Mouse (Mus musculus): Measurements from ENCODE around the gene Pthlh. TPM values are rescaled to one million over a fixed set of nuclear protein-coding genes. Genes with fewer than 3 reads are reported as not detected.

Gene Pthlh
- polyA plus RNA-seq, 1 experiment from 2014 or later: 1.4 TPM

DNA sequence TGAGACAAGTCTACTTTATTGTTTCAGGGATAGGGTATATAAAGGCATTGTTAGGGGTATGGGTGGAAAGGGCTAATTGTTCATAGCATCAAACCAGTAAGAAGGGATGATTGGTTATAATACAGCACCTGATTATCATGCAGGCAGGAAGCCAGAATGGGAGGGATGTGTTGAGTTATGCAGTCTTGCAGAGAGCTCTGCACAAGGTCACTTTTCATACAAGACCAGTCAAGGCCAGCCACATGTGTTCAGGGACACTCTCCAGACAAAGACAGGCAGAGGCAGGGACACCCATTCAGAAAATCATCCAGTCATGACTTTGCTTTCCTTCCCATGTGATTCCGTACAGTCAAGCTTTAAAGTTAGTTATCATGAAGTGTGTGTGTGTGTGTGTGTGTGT lies 47.8 kb downstream of the Pthlh start:
- no peak overlapping the region for H3K27ac ChIP-seq
- WGBS: 95% methylated on average over 1 of the region's 1 CpGs
- TF ChIP-seq CTCF (IDR thresholded peaks at IDR 0.05; ENCODE audit: low read depth): no peak
- no peaks in the 10 kb centered on the region for H3K36me3 ChIP-seq (ENCODE audit: insufficient read depth, low read length)
- H3K4me2 ChIP-seq (ENCODE audit: low read length): no peak overlapping the region
- no peaks in the 10 kb centered on the region for H3K9me3 ChIP-seq (replicated peaks; ENCODE audit: low read length)
- no peak overlapping the region for H3K9ac ChIP-seq (ENCODE audit: low read depth, low read length)
- H3K27me3 ChIP-seq (ENCODE audit: insufficient read depth, low read length): no peaks in the 10 kb centered on the region
- H3K4me1 ChIP-seq (replicated peaks; ENCODE audit: insufficient read depth, low read length): no peaks in the 10 kb centered on the region
- DNase-seq (ENCODE audit: low spot score) (no peak), ATAC-seq (replicated peaks; ENCODE audit: low FRiP score, low read depth) (no peak)
- H3K4me3 ChIP-seq (replicated peaks; ENCODE audit: low read depth, low read length): no peak overlapping the region

DNA sequence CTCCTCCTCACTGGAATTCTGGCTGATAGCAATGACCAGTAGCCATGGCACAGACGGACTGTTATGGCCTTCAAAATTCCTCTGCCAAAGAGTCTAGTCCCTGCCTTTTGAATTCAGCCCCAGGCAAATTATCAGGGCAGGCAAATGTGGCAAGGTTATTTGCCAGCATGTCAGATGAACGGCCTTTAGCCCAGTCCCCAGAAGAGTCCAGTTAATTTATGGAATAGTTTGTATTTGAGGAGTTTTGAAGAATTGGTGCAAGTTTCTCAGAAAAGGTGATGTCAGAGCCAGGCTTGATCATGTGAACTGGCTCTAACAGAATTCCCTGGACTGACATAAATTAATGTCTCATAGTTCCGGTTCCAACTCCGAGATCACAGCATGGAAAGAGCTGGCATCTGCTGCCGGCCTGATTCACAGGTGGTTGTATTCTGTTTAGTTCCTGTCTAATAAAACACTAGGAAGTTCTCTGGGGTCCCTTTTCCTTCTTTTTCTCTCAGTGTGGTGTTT lies 56.1 kb downstream of the Pthlh start:
- 55% methylated on average over 5 of the region's 5 CpGs for WGBS
- H3K4me1 ChIP-seq (replicated peaks; ENCODE audit: insufficient read depth, low read length): no peaks in the 10 kb centered on the region
- TF ChIP-seq CTCF (IDR thresholded peaks at IDR 0.05; ENCODE audit: low read depth): no peak
- no peaks in the 10 kb centered on the region for H3K9me3 ChIP-seq (replicated peaks; ENCODE audit: low read length)
- H3K4me3 ChIP-seq (replicated peaks; ENCODE audit: low read depth, low read length): no peak overlapping the region
- no peak overlapping the region for H3K9ac ChIP-seq (ENCODE audit: low read depth, low read length)
- ATAC-seq (replicated peaks; ENCODE audit: low FRiP score, low read depth): no peak
- DNase-seq (ENCODE audit: low spot score): peak; percentile 10
- H3K27ac ChIP-seq: no peak overlapping the region
- H3K27me3 ChIP-seq (ENCODE audit: insufficient read depth, low read length): no peaks in the 10 kb centered on the region
- H3K36me3 ChIP-seq (ENCODE audit: insufficient read depth, low read length): no peaks in the 10 kb centered on the region
- H3K4me2 ChIP-seq (ENCODE audit: low read length): no peak overlapping the region

Other genes starting within 250 kb of the Pthlh start
- 0.70 and 0.84 TPM in 2 replicates for gene Rep15, start 231.6 kb downstream of the Pthlh start, polyA plus RNA-seq (2015; fragmentation: Nextera tagmentation; extraction: Ambion mirVana)
- gene Mrps35, start 221.4 kb downstream of the Pthlh start, polyA plus RNA-seq (2015; fragmentation: Nextera tagmentation; extraction: Ambion mirVana): 132 and 139 TPM in 2 replicates
- gene Mansc4, start 177.2 kb downstream of the Pthlh start, polyA plus RNA-seq (2015; fragmentation: Nextera tagmentation; extraction: Ambion mirVana): 3.7 and 4.3 TPM in 2 replicates
- gene Klhl42, start 172.8 kb downstream of the Pthlh start, polyA plus RNA-seq (2015; fragmentation: Nextera tagmentation; extraction: Ambion mirVana): 5.7 and 6.0 TPM in 2 replicates
- 23.9 and 25.7 TPM in 2 replicates for gene Ccdc91, start 211.6 kb upstream of the Pthlh start, polyA plus RNA-seq (2015; fragmentation: Nextera tagmentation; extraction: Ambion mirVana)

Measured in kidney, postnatal 0 days (tissue).